Mouse (Mus musculus): ENCODE measurements around the gene Fam124a. TPM values are rescaled to one million over a fixed set of nuclear protein-coding genes. Genes with fewer than 3 reads are reported as not detected.

Fam124a gene
- polyA plus RNA-seq, 1 experiment from 2014 or later: 3.7 TPM

DNA sequence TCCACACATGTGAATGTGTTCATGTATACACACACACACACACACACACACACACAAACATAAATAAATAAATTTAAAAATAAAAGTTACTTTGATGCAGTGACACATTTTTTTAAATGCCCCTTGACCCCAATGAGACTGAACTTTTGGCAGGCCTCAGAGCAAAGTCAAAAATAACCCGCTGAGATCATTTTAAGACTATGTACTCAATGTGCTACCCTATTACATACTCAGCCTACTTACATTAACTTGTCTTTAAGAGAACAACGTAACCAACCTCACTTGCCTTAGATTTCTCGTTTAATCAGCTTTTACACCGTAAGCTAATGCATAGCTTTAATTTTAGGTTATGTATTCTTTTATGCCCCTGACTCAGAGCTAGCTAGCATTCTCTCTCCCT lies 2.8 kb upstream of the Fam124a start:
- DNase-seq (ENCODE audit: low spot score) (no peak), ATAC-seq (ENCODE audit: low FRiP score, low TSS enrichment) (no peak)
- H3K4me3 ChIP-seq (ENCODE audit: low read depth, low read length): no peak overlapping the region
- H3K4me2 ChIP-seq (replicated peaks; ENCODE audit: low read depth): no peak overlapping the region
- no peaks in the 10 kb centered on the region for H3K27me3 ChIP-seq (ENCODE audit: control insufficient read depth, insufficient read depth, low read length)
- 84% methylated on average over 4 of the region's 4 CpGs for WGBS
- TF ChIP-seq CTCF (IDR thresholded peaks at IDR 0.05; ENCODE audit: low read depth) (no peak), EP300 (optimal IDR thresholded peaks at IDR 0.05) (no peak)
- 0 out of 2 replicates have a peak, but pooled peaks cover 2% of the 10 kb centered on the region for H3K4me1 ChIP-seq (replicated peaks; ENCODE audit: control insufficient read depth, insufficient read depth)
- no peak overlapping the region for H3K27ac ChIP-seq (replicated peaks)
- no peaks in the 10 kb centered on the region for H3K9me3 ChIP-seq (ENCODE audit: control insufficient read depth, low read length)
- no peaks in the 10 kb centered on the region for H3K36me3 ChIP-seq (ENCODE audit: control insufficient read depth, insufficient read depth, low read length)
- no peak overlapping the region for H3K9ac ChIP-seq (ENCODE audit: low read length)

GRCm38 (mm10) chr14:62553786-62554185 lies 1.8 kb upstream of the Fam124a start:
- H3K4me3 ChIP-seq (ENCODE audit: low read depth, low read length): no peak overlapping the region
- H3K9me3 ChIP-seq (ENCODE audit: control insufficient read depth, low read length): no peaks in the 10 kb centered on the region
- H3K9ac ChIP-seq (ENCODE audit: low read length): no peak overlapping the region
- H3K4me2 ChIP-seq (replicated peaks; ENCODE audit: low read depth): no peak overlapping the region
- no peak overlapping the region for H3K27ac ChIP-seq (replicated peaks)
- H3K36me3 ChIP-seq (ENCODE audit: control insufficient read depth, insufficient read depth, low read length): no peaks in the 10 kb centered on the region
- 74% methylated on average over 5 of the region's 5 CpGs for WGBS
- TF ChIP-seq EP300 (optimal IDR thresholded peaks at IDR 0.05): no peak
- no peak for TF ChIP-seq CTCF (IDR thresholded peaks at IDR 0.05; ENCODE audit: low read depth)
- H3K4me1 ChIP-seq (replicated peaks; ENCODE audit: control insufficient read depth, insufficient read depth): 0 out of 2 replicates have a peak, but pooled peaks cover 2% of the 10 kb centered on the region
- H3K27me3 ChIP-seq (ENCODE audit: control insufficient read depth, insufficient read depth, low read length): no peaks in the 10 kb centered on the region
- ATAC-seq (ENCODE audit: low FRiP score, low TSS enrichment): no peak
- DNase-seq (ENCODE audit: low spot score): peak; percentile 21

- ATAC-seq (ENCODE audit: low FRiP score, low TSS enrichment) (peak; percentile 54; the same call in 1 of the 2 replicates), DNase-seq (ENCODE audit: low spot score) (no peak)
- Histone ChIP-seq H3K4me3 (ENCODE audit: low read depth, low read length) (peak overlapping the region; percentile 64), H3K36me3 (ENCODE audit: control insufficient read depth, insufficient read depth, low read length) (no peaks in the 10 kb centered on the region), H3K27me3 (ENCODE audit: control insufficient read depth, insufficient read depth, low read length) (no peaks in the 10 kb centered on the region), H3K4me1 (replicated peaks; ENCODE audit: control insufficient read depth, insufficient read depth) (peaks cover 2% of the 10 kb centered on the region; the same call in 1 of the 2 replicates), H3K27ac (replicated peaks) (no peak overlapping the region), H3K9ac (ENCODE audit: low read length) (peak overlapping the region; percentile 68), H3K4me2 (replicated peaks; ENCODE audit: low read depth) (peak overlapping the region; percentile 87), H3K9me3 (ENCODE audit: control insufficient read depth, low read length) (no peaks in the 10 kb centered on the region)
- 13% methylated on average over 29 of the region's 38 CpGs for WGBS
- no peak for TF ChIP-seq CTCF (IDR thresholded peaks at IDR 0.05; ENCODE audit: low read depth)
- no peak for TF ChIP-seq EP300 (optimal IDR thresholded peaks at IDR 0.05)
Measured at GRCm38 (mm10) chr14:62555840-62556810, 588 bp downstream of the Fam124a start.

DNA sequence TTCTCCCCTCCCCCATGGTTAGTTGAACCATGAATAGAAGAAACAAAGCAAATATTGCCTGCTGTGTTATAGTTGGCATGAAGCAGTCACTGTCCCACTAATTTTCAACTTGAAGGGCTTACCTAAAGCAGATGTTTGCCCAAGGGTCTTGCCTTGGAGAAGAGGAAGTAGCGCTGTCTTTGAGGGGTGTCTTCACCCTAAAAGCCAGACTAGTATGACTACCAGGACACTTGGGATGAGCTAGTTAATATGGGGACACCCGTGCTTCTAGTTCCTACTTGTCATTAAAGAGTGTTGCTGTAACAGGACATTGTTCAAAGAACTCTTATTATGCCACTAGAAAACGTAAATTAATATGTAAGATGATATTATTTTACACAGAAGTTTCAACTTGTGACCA lies 1.6 kb downstream of the Fam124a start:
- no peak overlapping the region for H3K27ac ChIP-seq (replicated peaks)
- peaks cover 2% of the 10 kb centered on the region; the same call in 1 of the 2 replicates for H3K4me1 ChIP-seq (replicated peaks; ENCODE audit: control insufficient read depth, insufficient read depth)
- H3K4me2 ChIP-seq (replicated peaks; ENCODE audit: low read depth): no peak overlapping the region
- no peaks in the 10 kb centered on the region for H3K36me3 ChIP-seq (ENCODE audit: control insufficient read depth, insufficient read depth, low read length)
- H3K9me3 ChIP-seq (ENCODE audit: control insufficient read depth, low read length): no peaks in the 10 kb centered on the region
- no peak overlapping the region for H3K9ac ChIP-seq (ENCODE audit: low read length)
- H3K4me3 ChIP-seq (ENCODE audit: low read depth, low read length): no peak overlapping the region
- no peak for ATAC-seq (ENCODE audit: low FRiP score, low TSS enrichment)
- TF ChIP-seq CTCF (IDR thresholded peaks at IDR 0.05; ENCODE audit: low read depth) (no peak), EP300 (optimal IDR thresholded peaks at IDR 0.05) (no peak)
- WGBS: 86% methylated on average over 3 of the region's 3 CpGs
- no peak for DNase-seq (ENCODE audit: low spot score)
- no peaks in the 10 kb centered on the region for H3K27me3 ChIP-seq (ENCODE audit: control insufficient read depth, insufficient read depth, low read length)

DNA sequence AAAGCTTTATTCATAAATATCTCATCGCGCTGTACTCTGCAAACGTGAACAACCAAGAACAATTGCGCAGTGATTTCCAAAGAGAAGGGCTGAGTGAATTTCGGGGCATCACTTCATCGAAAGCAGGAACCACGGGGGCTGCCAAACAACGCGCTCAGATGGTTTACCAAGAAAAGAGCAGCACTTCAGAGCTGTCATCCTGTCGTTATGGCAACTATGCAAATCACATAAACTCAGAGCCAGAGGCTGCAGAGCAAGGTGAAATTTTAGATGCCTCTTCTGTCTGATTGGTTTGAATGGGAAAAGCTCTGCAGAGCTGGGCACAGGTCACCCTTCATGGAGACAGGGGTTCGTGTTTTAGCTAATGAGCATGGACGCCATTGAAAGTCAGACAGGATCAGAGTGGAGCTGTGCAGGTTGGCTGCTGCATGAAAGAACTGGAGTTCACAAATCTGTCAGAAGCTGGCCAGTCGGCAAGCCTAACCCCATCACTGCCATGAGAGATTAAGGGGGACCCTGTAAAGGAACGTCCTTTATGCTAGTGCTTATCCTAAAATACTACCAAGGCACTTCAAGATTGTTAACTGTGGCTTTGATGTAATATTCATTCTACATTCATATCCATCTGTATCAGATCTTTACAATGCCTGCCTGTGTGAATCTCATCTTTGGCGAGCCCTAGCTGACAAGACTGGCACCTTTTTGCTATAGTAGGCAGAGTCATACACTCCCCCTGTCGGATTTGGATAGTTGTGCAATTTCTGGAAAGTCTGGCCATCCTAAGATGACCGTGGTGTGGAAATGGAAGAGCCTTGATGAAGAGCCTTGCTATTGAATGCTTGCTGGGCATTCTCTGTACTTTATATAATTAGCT lies 6.6 kb downstream of the Fam124a start:
- Histone ChIP-seq H3K9me3 (ENCODE audit: control insufficient read depth, low read length) (no peaks in the 10 kb centered on the region), H3K4me3 (ENCODE audit: low read depth, low read length) (no peak overlapping the region), H3K27ac (replicated peaks) (no peak overlapping the region), H3K27me3 (ENCODE audit: control insufficient read depth, insufficient read depth, low read length) (no peaks in the 10 kb centered on the region), H3K4me1 (replicated peaks; ENCODE audit: control insufficient read depth, insufficient read depth) (no peaks in the 10 kb centered on the region; the same call in 1 of the 2 replicates), H3K4me2 (replicated peaks; ENCODE audit: low read depth) (no peak overlapping the region), H3K36me3 (ENCODE audit: control insufficient read depth, insufficient read depth, low read length) (no peaks in the 10 kb centered on the region), H3K9ac (ENCODE audit: low read length) (no peak overlapping the region)
- 49% methylated on average over 17 of the region's 17 CpGs for WGBS
- TF ChIP-seq EP300 (optimal IDR thresholded peaks at IDR 0.05) (no peak), CTCF (IDR thresholded peaks at IDR 0.05; ENCODE audit: low read depth) (no peak)
- DNase-seq (ENCODE audit: low spot score) (no peak), ATAC-seq (ENCODE audit: low FRiP score, low TSS enrichment) (no peak)
